Mouse (Mus musculus) embryonic fibroblast, embryonic 13.5 days (primary cell): ENCODE data around the gene Syndig1. TPM values are rescaled to one million over a fixed set of nuclear protein-coding genes. Genes with fewer than 3 reads are reported as not detected.

ENCODE experiments used
- H3K27ac ChIP-seq: 2 replicates; pipeline ENCODE4 v1.5.1; 2012; ENCODE audit warnings: low read length, control low read depth, inconsistent platforms; ENCODE audit not compliant: insufficient read depth
- H3K4me1 ChIP-seq: 2 replicates; pipeline ENCODE4 v1.6.1; 2011; ENCODE audit warnings: low read length; ENCODE audit not compliant: control insufficient read depth, insufficient read depth
- H3K4me3 ChIP-seq: 2 replicates; pipeline ENCODE4 v1.5.1; 2011; ENCODE audit warnings: mild to moderate bottlenecking, control low read depth, low read length; ENCODE audit not compliant: insufficient read depth
- CTCF ChIP-seq: IDR thresholded peaks from 2 replicates; pipeline ENCODE4 v1.5.1; 2011; ENCODE audit warnings: mild to moderate bottlenecking, control low read depth, low read length, moderate library complexity, borderline replicate concordance; ENCODE audit not compliant: insufficient read depth
- POLR2A ChIP-seq: IDR thresholded peaks from 2 replicates; pipeline ENCODE4 v1.6.1; 2011; ENCODE audit warnings: low read depth, mild to moderate bottlenecking, control low read depth, low read length, moderate library complexity
- polyA plus RNA-seq: library from polyadenylated mRNA; stranded (reverse); fragments of >200 nt; gene quantifications from 2 replicates; pipeline ENCODE4 v1.2.4, GENCODE M21; 2011; ENCODE audit warnings: low read depth; ENCODE audit not compliant: missing spikeins, insufficient read length

Syndig1 gene
- polyA plus RNA-seq, 1 experiment, result 8.0 TPM

GRCm38 (mm10) chr2:149872496-149872895 is 43.5 kb downstream of the Syndig1 start:
- peaks cover 5% of the 10 kb centered on the region; the same call in 1 of the 2 replicates for H3K4me1 ChIP-seq
- H3K4me3 ChIP-seq, result no peak overlapping the region
- TF ChIP-seq POLR2A (no peak), CTCF (no peak)

GRCm38 (mm10) chr2:149873346-149873745 is 44.3 kb downstream of the Syndig1 start:
- Histone ChIP-seq H3K4me3 (no peak overlapping the region), H3K4me1 (peaks cover 5% of the 10 kb centered on the region; the same call in 1 of the 2 replicates), H3K27ac (peak overlapping the region; percentile 57; the same call in 1 of the 2 replicates)
- TF ChIP-seq POLR2A, result no peak
- no peak for TF ChIP-seq CTCF

More at GRCm38 (mm10) chr2:149872496-149872895, 43.5 kb downstream of the Syndig1 start:
- no peak overlapping the region for H3K27ac ChIP-seq

GRCm38 (mm10) chr2:149877954-149878353 is 48.9 kb downstream of the Syndig1 start:
- Histone ChIP-seq H3K4me1 (peaks cover 5% of the 10 kb centered on the region; the same call in 1 of the 2 replicates), H3K27ac (no peak overlapping the region), H3K4me3 (no peak overlapping the region)
- TF ChIP-seq POLR2A (no peak), CTCF (no peak)

GRCm38 (mm10) chr2:149887634-149888033 is 58.6 kb downstream of the Syndig1 start:
- no peak for TF ChIP-seq CTCF
- TF ChIP-seq POLR2A, result no peak
- no peaks in the 10 kb centered on the region; the same call in 1 of the 2 replicates for H3K4me1 ChIP-seq
- H3K4me3 ChIP-seq, result no peak overlapping the region
- peak overlapping the region; percentile 49; the same call in 1 of the 2 replicates for H3K27ac ChIP-seq

GRCm38 (mm10) chr2:149891647-149892046 is 62.6 kb downstream of the Syndig1 start:
- no peak overlapping the region for H3K4me3 ChIP-seq
- H3K27ac ChIP-seq, result no peak overlapping the region
- no peaks in the 10 kb centered on the region; the same call in 1 of the 2 replicates for H3K4me1 ChIP-seq
- TF ChIP-seq POLR2A, result no peak
- TF ChIP-seq CTCF, result no peak

GRCm38 (mm10) chr2:149896337-149896736 is 67.3 kb downstream of the Syndig1 start:
- H3K27ac ChIP-seq, result no peak overlapping the region
- no peak for TF ChIP-seq CTCF
- TF ChIP-seq POLR2A, result no peak
- H3K4me3 ChIP-seq, result no peak overlapping the region
- H3K4me1 ChIP-seq, result no peaks in the 10 kb centered on the region

GRCm38 (mm10) chr2:149899615-149900014 is 70.6 kb downstream of the Syndig1 start:
- no peak overlapping the region for H3K27ac ChIP-seq
- TF ChIP-seq CTCF (no peak), POLR2A (no peak)
- no peak overlapping the region for H3K4me3 ChIP-seq
- H3K4me1 ChIP-seq, result no peaks in the 10 kb centered on the region

- no peaks in the 10 kb centered on the region for H3K4me1 ChIP-seq
- no peak overlapping the region for H3K27ac ChIP-seq
- TF ChIP-seq POLR2A (no peak), CTCF (no peak)
- no peak overlapping the region for H3K4me3 ChIP-seq
Measured at GRCm38 (mm10) chr2:149900606-149901005, 71.6 kb downstream of the Syndig1 start.

GRCm38 (mm10) chr2:149904405-149904804 is 75.4 kb downstream of the Syndig1 start:
- Histone ChIP-seq H3K4me1 (no peaks in the 10 kb centered on the region), H3K4me3 (no peak overlapping the region), H3K27ac (no peak overlapping the region; the same call in 1 of the 2 replicates)
- TF ChIP-seq CTCF (no peak), POLR2A (no peak)

GRCm38 (mm10) chr2:149906694-149907093 is 77.7 kb downstream of the Syndig1 start:
- H3K4me1 ChIP-seq, result no peaks in the 10 kb centered on the region
- no peak overlapping the region for H3K4me3 ChIP-seq
- no peak for TF ChIP-seq CTCF
- TF ChIP-seq POLR2A, result no peak
- no peak overlapping the region for H3K27ac ChIP-seq

GRCm38 (mm10) chr2:149917162-149917561 is 88.2 kb downstream of the Syndig1 start:
- H3K27ac ChIP-seq, result no peak overlapping the region
- H3K4me3 ChIP-seq, result no peak overlapping the region
- H3K4me1 ChIP-seq, result no peaks in the 10 kb centered on the region
- TF ChIP-seq POLR2A (no peak), CTCF (no peak)
